Mouse (Mus musculus) midbrain, postnatal 0 days (tissue): ENCODE measurements around the gene Serpina12. TPM values are rescaled to one million over a fixed set of nuclear protein-coding genes. Genes with fewer than 3 reads are reported as not detected.

ENCODE experiments used
- ATAC-seq: fragments of 200-750 bp; cut with Nextera tagmentation; 2 replicates; pipeline ENCODE4 v1.8.0; 2017; ENCODE audit warnings: moderate number of reproducible peaks, mild to moderate bottlenecking, moderate TSS enrichment, moderate library complexity; ENCODE audit not compliant: low FRiP score
- DNase-seq: peaks from one replicate; pipeline ENCODE4 v3.0.0-alpha.2; 2015; ENCODE audit warnings: low spot score
- H3K27ac ChIP-seq: fragments of 300-500 bp; sonication (generic); 2 replicates; pipeline ENCODE4 v1.5.1; 2014; ENCODE audit warnings: low read depth, mild to moderate bottlenecking, low read length, mixed read lengths
- H3K27me3 ChIP-seq: fragments of 300-500 bp; sonication (generic); 2 replicates; pipeline ENCODE4 v1.6.1; 2014; ENCODE audit warnings: low read length, control low read depth, mixed read lengths; ENCODE audit not compliant: insufficient read depth
- H3K36me3 ChIP-seq: fragments of 300-500 bp; sonication (generic); 2 replicates; pipeline ENCODE4 v1.6.1; 2014; ENCODE audit warnings: low read length, control low read depth, mixed read lengths; ENCODE audit not compliant: insufficient read depth
- H3K4me1 ChIP-seq: fragments of 300-500 bp; sonication (generic); 2 replicates; pipeline ENCODE4 v1.6.1; 2014; ENCODE audit warnings: mild to moderate bottlenecking, control low read depth, antibody characterized with exemption, low read length, mixed read lengths; ENCODE audit not compliant: insufficient read depth
- H3K4me2 ChIP-seq: fragments of 300-500 bp; sonication (generic); 2 replicates; pipeline ENCODE4 v1.6.1; 2014; ENCODE audit warnings: low read depth, mild to moderate bottlenecking, low read length, mixed read lengths; ENCODE audit not compliant: poor library complexity, severe bottlenecking
- H3K4me3 ChIP-seq: fragments of 300-500 bp; sonication (generic); 2 replicates; pipeline ENCODE4 v1.5.1; 2014; ENCODE audit warnings: low read depth, mild to moderate bottlenecking, low read length, moderate library complexity
- H3K9ac ChIP-seq: fragments of 300-500 bp; sonication (generic); replicated peaks from 2 replicates; pipeline ENCODE4 v1.6.1; 2014; ENCODE audit warnings: mild to moderate bottlenecking, low read length, moderate library complexity, mixed read lengths; ENCODE audit not compliant: poor library complexity, severe bottlenecking
- H3K9me3 ChIP-seq: fragments of 300-500 bp; sonication (generic); 2 replicates; pipeline ENCODE4 v1.6.1; 2016; ENCODE audit warnings: low read length, control low read depth
- CTCF ChIP-seq: IDR thresholded peaks from 2 replicates; pipeline ENCODE4 v1.5.1; 2016; ENCODE audit warnings: antibody characterized with exemption, mild to moderate bottlenecking
- WGBS: fragments of 180-500 bp; shearing (Covaris S2); extraction: QIAGEN DNeasy Blood & Tissue Kit; methylation state at CpG from one replicate; pipeline ENCODE4 v1.1.7; 2014; 5-methylcytosine and 5-hydroxymethylcytosine counted together
- polyA plus RNA-seq: library from polyadenylated mRNA; unstranded; fragments of >200 nt; fragmentation: Nextera tagmentation; extraction: Ambion mirVana; gene quantifications from 2 replicates; pipeline ENCODE4 v1.2.1, GENCODE M21; 2015
- total RNA-seq: library from RNA; depleted of rRNA; stranded (reverse); fragments of >200 nt; gene quantifications from 2 replicates; pipeline ENCODE4 v1.2.3, GENCODE M21; 2014

The Serpina12 gene
- total and polyA plus RNA-seq, 2 experiments from 2014 or later = 0.16 TPM; not detected in 1

- Histone ChIP-seq H3K36me3 (no peaks in the 10 kb centered on the region), H3K9me3 (no peaks in the 10 kb centered on the region), H3K4me3 (no peak overlapping the region), H3K27ac (0 out of 2 replicates have a peak overlapping the region, but pooled peaks have one; percentile 26), H3K9ac (no peak overlapping the region), H3K4me2 (peak overlapping the region; percentile 13; the same call in 1 of the 2 replicates), H3K27me3 (no peaks in the 10 kb centered on the region), H3K4me1 (no peaks in the 10 kb centered on the region)
- ATAC-seq (peak; percentile 82), DNase-seq (peak; percentile 92)
- 23% methylated on average over 4 of the region's 4 CpGs for WGBS
- TF ChIP-seq CTCF = no peak
These were observed 23.3 kb upstream of the Serpina12 start for GRCm38 (mm10) chr12:104067549-104067948.

DNA sequence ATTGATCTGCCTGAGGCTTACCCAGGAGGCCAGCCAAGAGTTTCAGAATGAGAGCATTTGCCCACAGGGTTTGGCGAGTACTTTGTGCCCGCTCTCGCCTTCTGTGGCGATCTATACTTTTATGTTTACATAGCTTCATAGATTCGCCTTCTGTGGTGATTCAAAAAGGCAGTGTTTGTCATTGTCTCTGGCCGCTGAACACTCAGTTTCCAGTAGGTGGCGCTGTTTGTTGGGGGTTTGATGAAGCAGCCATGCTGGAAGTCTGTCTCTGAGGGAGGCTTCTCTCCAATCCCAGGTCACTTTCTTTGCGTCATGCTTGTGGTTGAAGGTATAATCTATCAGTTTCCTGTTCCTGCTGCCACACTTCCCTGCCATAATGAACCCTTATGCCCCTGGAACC is 22.0 kb upstream of the Serpina12 start:
- peak; percentile 83 for TF ChIP-seq CTCF
- H3K27me3 ChIP-seq = no peaks in the 10 kb centered on the region
- no peak overlapping the region for H3K4me2 ChIP-seq
- peaks cover 5% of the 10 kb centered on the region; the same call in 1 of the 2 replicates for H3K4me1 ChIP-seq
- no peak overlapping the region for H3K4me3 ChIP-seq
- no peak overlapping the region; the same call in 1 of the 2 replicates for H3K9ac ChIP-seq
- no peaks in the 10 kb centered on the region for H3K36me3 ChIP-seq
- WGBS = 17% methylated on average over 8 of the region's 8 CpGs
- H3K9me3 ChIP-seq = no peaks in the 10 kb centered on the region
- ATAC-seq (no peak), DNase-seq (peak; percentile 78)
- H3K27ac ChIP-seq = no peak overlapping the region

- no peak overlapping the region for H3K27ac ChIP-seq
- no peak overlapping the region for H3K4me2 ChIP-seq
- H3K36me3 ChIP-seq = no peaks in the 10 kb centered on the region
- no peak for TF ChIP-seq CTCF
- H3K9ac ChIP-seq = no peak overlapping the region
- DNase-seq (no peak), ATAC-seq (no peak)
- no peaks in the 10 kb centered on the region for H3K9me3 ChIP-seq
- H3K4me1 ChIP-seq = peaks cover 5% of the 10 kb centered on the region; the same call in 1 of the 2 replicates
- WGBS = 75% methylated on average over 4 of the region's 4 CpGs
- no peaks in the 10 kb centered on the region for H3K27me3 ChIP-seq
- H3K4me3 ChIP-seq = no peak overlapping the region
These were observed 20.8 kb upstream of the Serpina12 start for GRCm38 (mm10) chr12:104064996-104065395.

DNA sequence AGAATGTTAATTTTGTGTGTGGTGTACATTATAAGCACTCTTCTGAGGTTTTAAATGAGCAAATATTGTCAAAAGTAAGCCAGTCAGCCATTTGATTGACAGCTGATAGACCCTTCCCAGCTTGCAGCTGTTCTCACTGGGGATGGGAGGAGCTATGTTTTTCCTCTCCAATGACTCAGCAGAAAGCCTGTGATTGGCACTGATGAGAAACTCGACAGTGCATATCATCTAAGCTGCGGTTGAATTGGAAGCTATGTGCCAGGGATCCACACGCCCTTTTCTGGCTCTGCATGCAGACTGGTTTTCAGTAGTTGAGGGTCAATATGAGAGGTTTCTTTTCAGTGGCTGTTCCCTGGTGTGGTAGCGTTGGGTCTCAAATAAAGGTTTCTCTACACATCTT is 20.3 kb upstream of the Serpina12 start:
- H3K9ac ChIP-seq = no peak overlapping the region
- ATAC-seq = no peak
- H3K27ac ChIP-seq = no peak overlapping the region
- no peaks in the 10 kb centered on the region for H3K27me3 ChIP-seq
- H3K4me2 ChIP-seq = no peak overlapping the region
- no peaks in the 10 kb centered on the region for H3K36me3 ChIP-seq
- WGBS = 45% methylated on average over 4 of the region's 4 CpGs
- DNase-seq = no peak
- no peak overlapping the region for H3K4me3 ChIP-seq
- H3K9me3 ChIP-seq = no peaks in the 10 kb centered on the region
- TF ChIP-seq CTCF = no peak
- H3K4me1 ChIP-seq = peaks cover 5% of the 10 kb centered on the region; the same call in 1 of the 2 replicates

DNA sequence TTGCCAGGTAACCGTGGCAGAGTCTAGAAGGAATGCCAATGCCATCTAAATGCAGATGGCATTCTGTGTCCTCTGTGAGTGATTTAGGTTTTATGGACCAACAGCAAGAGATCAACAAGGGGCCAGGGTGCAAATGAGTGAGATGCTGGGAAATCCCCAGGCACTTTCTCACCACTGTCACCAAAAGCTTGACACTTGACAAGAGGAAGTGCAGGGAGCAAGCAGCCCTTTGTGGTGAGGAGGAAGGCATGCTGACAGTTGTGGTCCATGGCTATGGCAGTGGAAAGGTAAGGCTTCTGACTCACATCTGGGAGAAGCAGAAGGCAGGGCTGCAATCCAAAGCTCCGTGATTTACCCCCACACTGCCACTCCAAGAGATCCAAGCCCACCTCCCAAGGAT is 17.6 kb upstream of the Serpina12 start:
- no peak overlapping the region for H3K27ac ChIP-seq
- no peak overlapping the region for H3K4me3 ChIP-seq
- no peak for TF ChIP-seq CTCF
- DNase-seq (peak; percentile 24), ATAC-seq (no peak)
- H3K9ac ChIP-seq = no peak overlapping the region
- no peak overlapping the region for H3K4me2 ChIP-seq
- H3K36me3 ChIP-seq = no peaks in the 10 kb centered on the region
- H3K27me3 ChIP-seq = no peaks in the 10 kb centered on the region
- WGBS = 55% methylated on average over 2 of the region's 2 CpGs
- no peaks in the 10 kb centered on the region for H3K9me3 ChIP-seq
- peaks cover 5% of the 10 kb centered on the region; the same call in 1 of the 2 replicates for H3K4me1 ChIP-seq

GRCm38 (mm10) chr12:104060126-104060525 is 15.9 kb upstream of the Serpina12 start:
- H3K9ac ChIP-seq = no peak overlapping the region
- TF ChIP-seq CTCF = no peak
- H3K27me3 ChIP-seq = no peaks in the 10 kb centered on the region

More at GRCm38 (mm10) chr12:104060126-104060525, 15.9 kb upstream of the Serpina12 start:
- Histone ChIP-seq H3K27ac (no peak overlapping the region), H3K4me3 (no peak overlapping the region), H3K4me2 (no peak overlapping the region), H3K4me1 (peaks cover 5% of the 10 kb centered on the region; the same call in 1 of the 2 replicates), H3K9me3 (no peaks in the 10 kb centered on the region), H3K36me3 (no peaks in the 10 kb centered on the region)
- DNase-seq (no peak), ATAC-seq (no peak)
- WGBS = 80% methylated on average over 6 of the region's 6 CpGs
